Mouse (Mus musculus) embryonic facial prominence, embryonic 11.5 days (tissue): ENCODE data around the gene Gtf3c4. TPM values are rescaled to one million over a fixed set of nuclear protein-coding genes. Genes with fewer than 3 reads are reported as not detected.
A peak's percentile ranks its signal among the peaks of the same experiment; 100 is the strongest.

Experiments
- ATAC-seq: fragments of 200-750 bp; cut with Nextera tagmentation; replicated peaks from 2 replicates; pipeline ENCODE4 v1.8.0; 2017; ENCODE audit warnings: low read depth; ENCODE audit not compliant: insufficient number of reproducible peaks, low FRiP score, low TSS enrichment
- DNase-seq: peaks from one replicate; pipeline ENCODE4 v3.0.0-alpha.2; 2015; ENCODE audit warnings: low spot score
- H3K27ac ChIP-seq: fragments of 300-500 bp; sonication (generic); replicated peaks from 2 replicates; pipeline ENCODE4 v1.5.1; 2014; ENCODE audit warnings: mild to moderate bottlenecking, low read depth, low read length, control low read depth
- H3K27me3 ChIP-seq: fragments of 300-500 bp; sonication (generic); 2 replicates; pipeline ENCODE4 v1.6.1; 2014; ENCODE audit warnings: mild to moderate bottlenecking, low read length, moderate library complexity, mixed read lengths; ENCODE audit not compliant: control insufficient read depth, insufficient read depth
- H3K36me3 ChIP-seq: fragments of 300-500 bp; sonication (generic); replicated peaks from 2 replicates; pipeline ENCODE4 v1.6.1; 2014; ENCODE audit warnings: low read depth, mild to moderate bottlenecking, low read length, moderate library complexity, mixed read lengths; ENCODE audit not compliant: control insufficient read depth, insufficient read depth
- H3K4me1 ChIP-seq: fragments of 300-500 bp; sonication (generic); 2 replicates; pipeline ENCODE4 v1.6.1; 2014; ENCODE audit warnings: low read length, mixed read lengths; ENCODE audit not compliant: control insufficient read depth, insufficient read depth
- H3K4me2 ChIP-seq: fragments of 300-500 bp; sonication (generic); 2 replicates; pipeline ENCODE4 v1.6.1; 2014; ENCODE audit warnings: low read depth, mild to moderate bottlenecking, control low read depth, low read length, moderate library complexity
- H3K4me3 ChIP-seq: fragments of 300-500 bp; sonication (generic); 2 replicates; pipeline ENCODE4 v1.5.1; 2014; ENCODE audit warnings: low read depth, low read length, control low read depth
- H3K9ac ChIP-seq: fragments of 300-500 bp; sonication (generic); replicated peaks from 2 replicates; pipeline ENCODE4 v1.6.1; 2014; ENCODE audit warnings: mild to moderate bottlenecking, control low read depth, low read length
- H3K9me3 ChIP-seq: fragments of 300-500 bp; sonication (generic); replicated peaks from 2 replicates; pipeline ENCODE4 v1.6.1; 2016; ENCODE audit warnings: mild to moderate bottlenecking, low read length, inconsistent platforms, mixed read lengths; ENCODE audit not compliant: control insufficient read depth
- WGBS: fragments of 180-500 bp; shearing (Covaris S2); extraction: QIAGEN DNeasy Blood & Tissue Kit; methylation state at CpG from one replicate; pipeline ENCODE4 v1.1.7; 2014; 5-methylcytosine and 5-hydroxymethylcytosine counted together
- polyA plus RNA-seq: library from polyadenylated mRNA; unstranded; fragments of >200 nt; fragmentation: Nextera tagmentation; extraction: Ambion mirVana; gene quantifications from 2 replicates; pipeline ENCODE4 v1.2.1, GENCODE M21; 2014

The Gtf3c4 gene
- polyA plus RNA-seq, 1 experiment from 2014 or later, result 30.1 TPM

DNA sequence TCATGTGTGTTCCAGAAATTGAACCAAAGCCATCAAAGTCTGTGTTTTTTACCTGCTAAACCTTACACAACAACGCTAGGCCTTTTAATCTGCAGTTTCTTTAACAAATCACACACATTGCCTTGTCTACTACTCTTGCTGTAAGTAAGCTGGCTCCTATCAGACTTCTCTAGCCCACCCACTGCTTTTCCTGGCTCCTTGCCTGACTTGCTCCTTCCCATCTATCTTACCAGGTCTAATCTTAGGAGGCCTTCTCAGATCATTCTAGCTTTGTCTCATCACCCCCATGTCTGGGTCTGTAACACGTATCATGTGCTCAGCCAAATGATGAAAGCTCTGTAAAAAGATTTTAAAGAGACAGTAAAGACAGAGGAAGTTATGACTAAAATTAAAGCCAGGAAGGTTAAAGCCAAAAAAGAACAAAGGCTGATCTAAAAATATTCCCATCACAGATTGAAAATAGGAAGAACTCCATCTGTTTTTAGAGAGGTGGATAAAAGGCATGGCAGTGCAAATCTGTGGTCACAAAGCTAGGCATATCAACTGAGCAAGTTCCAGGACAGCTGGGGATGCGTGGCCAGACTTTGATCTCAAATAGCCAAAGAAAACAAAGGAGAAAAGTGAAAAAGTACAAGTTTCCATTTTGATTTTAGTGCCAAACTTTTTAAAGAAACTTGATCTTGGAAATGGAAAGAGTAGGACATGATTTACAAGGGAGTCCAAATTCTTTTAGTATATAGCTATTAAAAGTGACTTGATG, 3.8 kb downstream of the Gtf3c4 start:
- H3K4me3 ChIP-seq, result no peak overlapping the region
- DNase-seq (no peak), ATAC-seq (no peak)
- no peak overlapping the region for H3K4me2 ChIP-seq
- no peak overlapping the region for H3K27ac ChIP-seq
- H3K36me3 ChIP-seq, result peaks cover 5% of the 10 kb centered on the region; the same call in 1 of the 2 replicates
- 78% methylated on average over 3 of the region's 3 CpGs for WGBS
- no peaks in the 10 kb centered on the region for H3K9me3 ChIP-seq
- no peaks in the 10 kb centered on the region for H3K4me1 ChIP-seq
- no peak overlapping the region for H3K9ac ChIP-seq
- H3K27me3 ChIP-seq, result no peaks in the 10 kb centered on the region

GRCm38 (mm10) chr2:28829265-28829664, 10.9 kb downstream of the Gtf3c4 start:
- 49% methylated on average over 4 of the region's 4 CpGs for WGBS
- Histone ChIP-seq H3K4me3 (no peak overlapping the region), H3K9me3 (no peaks in the 10 kb centered on the region), H3K27me3 (no peaks in the 10 kb centered on the region), H3K27ac (no peak overlapping the region), H3K4me1 (no peaks in the 10 kb centered on the region), H3K4me2 (no peak overlapping the region), H3K36me3 (no peaks in the 10 kb centered on the region; the same call in none of the 2 replicates), H3K9ac (no peak overlapping the region)
- DNase-seq, result peak; percentile 22
- no peak for ATAC-seq

DNA sequence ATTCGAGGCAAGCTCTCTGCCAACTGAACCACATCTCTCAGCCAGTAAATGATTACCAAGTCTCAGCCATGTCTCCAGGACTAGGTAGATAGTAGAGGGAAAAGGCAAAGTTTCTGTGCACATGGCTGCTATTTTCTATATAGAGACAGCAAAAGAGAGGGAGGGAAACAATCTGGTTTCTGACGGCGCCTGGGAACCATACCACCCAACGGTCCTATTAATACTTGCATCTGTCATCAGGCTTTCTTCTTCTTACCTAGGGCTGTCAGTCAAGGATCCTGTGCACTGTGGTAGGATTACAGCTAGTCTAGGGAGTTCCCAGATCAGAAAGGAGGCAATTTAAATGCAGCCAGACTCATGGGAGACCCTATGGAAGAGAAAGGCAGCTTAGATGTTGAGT, 21.3 kb downstream of the Gtf3c4 start:
- Histone ChIP-seq H3K27me3 (no peaks in the 10 kb centered on the region), H3K9ac (no peak overlapping the region), H3K9me3 (no peaks in the 10 kb centered on the region)

GRCm38 (mm10) chr2:28810260-28811013, 29.7 kb downstream of the Gtf3c4 start:
- DNase-seq, result no peak
- ATAC-seq, result no peak
- H3K4me2 ChIP-seq, result no peak overlapping the region

More for the DNA sequence above, 21.3 kb downstream of the Gtf3c4 start:
- Histone ChIP-seq H3K27ac (no peak overlapping the region), H3K36me3 (no peaks in the 10 kb centered on the region), H3K4me2 (no peak overlapping the region), H3K4me3 (no peak overlapping the region), H3K4me1 (no peaks in the 10 kb centered on the region)
- ATAC-seq (no peak), DNase-seq (no peak)
- 83% methylated on average over 4 of the region's 4 CpGs for WGBS

GRCm38 (mm10) chr2:28808841-28809240, 31.3 kb downstream of the Gtf3c4 start:
- Histone ChIP-seq H3K4me2 (no peak overlapping the region), H3K9ac (no peak overlapping the region), H3K4me3 (no peak overlapping the region), H3K27ac (no peak overlapping the region), H3K36me3 (no peaks in the 10 kb centered on the region), H3K9me3 (no peaks in the 10 kb centered on the region), H3K4me1 (no peaks in the 10 kb centered on the region), H3K27me3 (no peaks in the 10 kb centered on the region)
- ATAC-seq (no peak), DNase-seq (no peak)
- 77% methylated on average over 6 of the region's 6 CpGs for WGBS

More at GRCm38 (mm10) chr2:28810260-28811013, 29.7 kb downstream of the Gtf3c4 start:
- Histone ChIP-seq H3K27me3 (no peaks in the 10 kb centered on the region), H3K36me3 (no peaks in the 10 kb centered on the region), H3K4me3 (no peak overlapping the region), H3K4me1 (no peaks in the 10 kb centered on the region), H3K9me3 (no peaks in the 10 kb centered on the region), H3K9ac (no peak overlapping the region), H3K27ac (no peak overlapping the region)
- WGBS, result 28% methylated on average over 5 of the region's 5 CpGs

GRCm38 (mm10) chr2:28803406-28803805, 36.8 kb downstream of the Gtf3c4 start:
- H3K9ac ChIP-seq, result no peak overlapping the region
- H3K4me1 ChIP-seq, result no peaks in the 10 kb centered on the region
- DNase-seq (no peak), ATAC-seq (no peak)
- H3K4me3 ChIP-seq, result no peak overlapping the region
- H3K27ac ChIP-seq, result no peak overlapping the region
- no peaks in the 10 kb centered on the region for H3K36me3 ChIP-seq
- H3K4me2 ChIP-seq, result no peak overlapping the region
- no peaks in the 10 kb centered on the region for H3K27me3 ChIP-seq
- no peaks in the 10 kb centered on the region for H3K9me3 ChIP-seq
- WGBS, result 88% methylated on average over 7 of the region's 7 CpGs

GRCm38 (mm10) chr2:28799575-28799974, 40.6 kb downstream of the Gtf3c4 start:
- H3K4me3 ChIP-seq, result no peak overlapping the region
- H3K27ac ChIP-seq, result no peak overlapping the region
- no peak overlapping the region for H3K9ac ChIP-seq
- H3K9me3 ChIP-seq, result no peaks in the 10 kb centered on the region
- H3K27me3 ChIP-seq, result no peaks in the 10 kb centered on the region
- no peak overlapping the region for H3K4me2 ChIP-seq
- no peaks in the 10 kb centered on the region for H3K36me3 ChIP-seq
- H3K4me1 ChIP-seq, result no peaks in the 10 kb centered on the region; the same call in 1 of the 2 replicates
- ATAC-seq (no peak), DNase-seq (peak; percentile 70)
- 49% methylated on average over 2 of the region's 2 CpGs for WGBS

DNA sequence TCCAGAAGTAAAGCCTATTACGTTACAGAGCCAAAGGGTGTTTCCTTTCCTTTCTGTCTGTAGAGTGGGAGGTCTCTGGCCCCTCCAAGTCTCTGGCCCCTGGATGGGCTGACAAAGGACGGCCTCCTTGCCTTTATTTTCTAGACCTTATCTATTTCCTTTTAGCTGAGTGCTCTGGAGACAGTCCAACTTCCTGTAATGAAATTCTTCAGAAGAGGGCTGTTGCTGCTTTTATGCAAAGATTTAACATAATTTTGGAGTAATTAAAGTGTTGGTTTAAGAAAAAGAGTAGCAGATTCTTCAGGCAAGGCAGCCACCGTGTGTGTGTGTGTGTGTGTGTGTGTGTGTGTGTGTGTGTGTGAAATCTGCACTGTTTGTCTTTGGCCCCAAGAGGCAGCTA, 41.8 kb downstream of the Gtf3c4 start:
- Histone ChIP-seq H3K9me3 (no peaks in the 10 kb centered on the region), H3K36me3 (no peaks in the 10 kb centered on the region), H3K4me3 (no peak overlapping the region), H3K9ac (no peak overlapping the region), H3K4me2 (no peak overlapping the region), H3K4me1 (no peaks in the 10 kb centered on the region; the same call in 1 of the 2 replicates), H3K27me3 (no peaks in the 10 kb centered on the region), H3K27ac (no peak overlapping the region)
- 42% methylated on average over 3 of the region's 3 CpGs for WGBS
- no peak for DNase-seq
- no peak for ATAC-seq
